Mouse (Mus musculus): ENCODE data around the gene Rab31.

Gene Rab31

DNA sequence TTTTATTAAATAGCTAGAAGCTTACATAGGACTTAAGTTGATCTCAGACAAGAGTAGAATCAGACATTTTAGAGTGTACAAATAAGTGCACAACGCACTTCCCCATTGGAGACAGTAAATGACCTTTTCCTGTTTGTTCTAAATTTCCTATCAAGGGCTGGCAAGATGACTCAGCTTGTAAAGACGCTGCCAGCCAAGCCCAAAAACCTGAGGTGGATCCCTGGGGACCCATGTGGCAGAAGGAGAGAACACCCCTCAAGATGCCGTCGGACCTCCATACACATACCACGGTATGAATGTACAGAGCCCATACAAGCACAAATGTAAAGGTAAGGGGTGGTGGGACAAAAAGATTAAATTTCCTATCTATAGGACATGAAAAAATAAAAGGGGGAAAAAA is 35.4 kb downstream of the Rab31 start:
- no peak for DNase-seq

DNA sequence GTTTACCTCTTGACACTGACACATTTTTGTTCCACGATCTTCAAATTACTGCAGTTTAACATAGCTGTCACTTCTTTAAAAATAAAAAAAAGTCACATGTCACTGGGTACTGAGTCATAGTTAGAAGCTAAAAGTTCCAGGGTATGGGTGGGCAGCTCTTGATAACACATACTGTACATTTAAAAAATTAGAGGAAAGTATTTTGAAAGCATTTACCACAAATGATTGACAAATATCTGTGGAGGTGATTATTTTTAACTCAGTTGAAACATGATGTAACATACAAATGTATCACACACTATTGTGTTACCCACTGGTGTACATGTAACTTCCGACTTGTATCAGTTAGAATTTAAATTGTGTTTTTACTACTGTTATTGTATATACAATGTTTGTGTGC is 37.5 kb downstream of the Rab31 start:
- no peak for DNase-seq

DNA sequence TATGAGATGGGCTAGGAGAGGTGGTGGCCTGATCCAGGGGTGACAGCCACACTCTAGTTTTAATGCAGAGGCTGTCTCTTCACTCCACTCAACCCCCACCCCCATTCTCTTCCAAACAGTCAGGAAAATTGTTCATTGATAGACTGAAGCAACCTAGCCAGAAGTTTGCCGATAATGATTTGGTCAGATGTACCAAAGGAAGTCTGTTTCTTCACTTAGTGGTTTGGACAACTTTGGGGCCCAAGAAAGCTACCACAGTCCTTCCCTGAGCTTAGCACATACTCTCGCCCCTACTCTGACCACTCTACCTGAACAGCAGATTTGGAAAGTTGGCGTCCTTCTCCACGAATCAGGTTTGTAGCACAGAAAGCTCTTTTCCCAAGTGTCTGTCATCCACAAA is 39.9 kb downstream of the Rab31 start:
- DNase-seq, result no peak

DNA sequence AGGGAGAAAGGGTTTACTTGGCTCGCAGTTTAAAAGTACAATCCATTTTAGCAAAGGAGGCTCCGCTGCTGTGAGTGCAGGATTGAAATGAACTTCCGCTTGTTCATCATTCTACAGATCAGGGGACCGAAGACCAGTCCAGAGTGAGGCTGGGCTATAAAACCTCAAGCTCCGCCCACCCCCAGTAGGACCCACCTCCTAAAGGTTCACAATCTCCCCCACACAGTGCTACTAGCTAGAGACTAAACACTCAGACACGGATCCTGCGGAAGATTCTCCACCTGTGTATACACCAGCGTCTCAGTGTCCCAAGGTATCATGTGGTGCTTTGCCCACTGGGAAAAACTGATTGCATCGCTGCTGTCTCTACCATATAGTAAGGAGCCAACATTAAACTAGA is 40.8 kb downstream of the Rab31 start:
- DNase-seq, result no peak

DNA sequence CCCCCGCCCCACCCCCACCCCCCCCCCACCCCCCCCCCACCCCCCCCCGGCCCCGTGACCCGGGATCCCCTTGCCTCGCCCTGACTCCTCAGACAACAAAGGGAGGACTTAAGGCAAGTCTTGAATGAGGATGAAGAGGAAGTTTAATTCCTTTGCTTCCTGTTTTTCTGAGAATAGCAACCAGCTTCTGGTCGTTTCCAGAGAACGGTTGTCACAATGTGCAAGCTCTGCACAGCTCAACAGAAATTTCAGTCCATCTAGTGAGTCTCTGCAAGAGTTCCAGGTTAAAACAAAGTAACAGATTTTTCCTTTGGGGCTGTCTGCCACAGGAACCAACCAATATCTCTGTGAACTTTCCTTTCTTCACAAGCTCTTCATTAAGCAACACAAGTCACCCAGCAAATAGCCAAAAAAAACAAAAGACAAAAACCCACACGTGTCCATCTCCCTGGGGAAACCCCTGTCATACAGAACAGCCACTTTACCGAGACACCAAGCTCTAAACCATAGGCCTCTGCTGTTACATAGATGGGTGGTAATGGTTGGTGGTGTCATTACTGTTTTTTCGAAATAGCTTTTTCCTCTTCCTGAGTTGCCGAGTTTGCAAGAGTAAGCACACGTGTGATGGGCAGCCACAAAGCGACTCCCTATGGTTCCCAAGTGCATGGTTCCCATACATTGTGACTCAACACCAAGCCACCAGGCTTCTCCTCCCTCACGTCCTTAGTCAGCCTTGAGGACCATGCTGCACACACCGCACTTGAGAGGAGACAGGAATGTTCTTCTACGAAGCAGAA is 42.4 kb downstream of the Rab31 start:
- DNase-seq, result no peak

DNA sequence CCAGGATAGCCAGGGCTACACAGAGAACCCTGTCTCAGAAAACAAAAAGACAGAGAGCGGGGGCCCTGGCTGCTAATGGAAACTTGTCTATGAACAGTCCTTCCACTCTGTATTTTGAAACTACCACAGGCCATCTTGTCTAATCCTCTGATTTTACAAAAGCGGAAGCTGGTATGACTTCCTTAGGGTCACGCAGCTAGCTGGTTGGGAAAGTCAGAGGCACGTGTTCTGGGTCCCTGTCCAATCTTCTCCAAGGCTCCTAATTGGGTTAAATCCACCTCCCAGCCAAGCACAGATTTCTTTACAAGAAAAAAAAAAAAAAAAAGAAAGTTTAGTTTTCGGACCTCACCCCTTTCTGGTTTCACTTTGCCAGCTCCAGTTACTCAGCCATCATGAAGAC is 45.8 kb downstream of the Rab31 start:
- no peak for DNase-seq

DNA sequence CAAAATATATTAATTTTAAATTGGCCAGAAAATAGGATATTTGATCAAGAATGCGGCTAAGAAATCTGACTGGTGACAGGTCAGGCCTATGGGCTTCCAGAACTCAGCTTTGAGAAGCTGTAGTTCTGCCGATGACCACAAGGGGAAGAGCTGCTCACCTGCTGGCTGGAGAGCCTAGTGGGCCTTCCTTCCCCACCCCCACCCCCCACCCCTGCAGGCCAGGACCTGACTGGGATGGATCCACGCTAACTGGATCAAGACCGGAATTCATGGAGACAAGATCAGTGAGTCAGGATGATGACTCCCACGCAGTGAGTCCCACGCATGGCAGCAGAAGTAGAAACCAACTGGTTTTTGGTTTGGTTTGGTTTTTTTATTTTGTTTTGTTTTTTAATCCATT is 46.3 kb downstream of the Rab31 start:
- DNase-seq, result no peak

DNA sequence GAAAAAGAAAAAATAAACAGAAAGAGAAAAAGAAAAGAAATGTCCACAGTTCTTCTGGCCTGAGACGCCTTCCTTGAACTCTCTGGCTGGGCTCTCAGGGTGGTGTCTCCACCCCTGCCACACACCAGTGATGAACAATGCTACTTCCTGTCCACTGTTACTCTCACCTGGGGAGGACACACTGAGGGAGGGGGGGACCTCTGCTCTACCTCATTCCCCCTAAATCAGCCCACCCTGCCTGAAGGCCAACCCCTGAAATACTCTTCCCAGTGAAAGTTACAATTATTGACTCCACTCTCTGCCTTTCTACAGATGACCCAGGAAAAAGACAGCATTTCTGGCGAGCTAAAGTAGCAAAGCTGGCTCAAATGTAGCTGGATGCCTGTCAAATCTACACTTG is 46.7 kb downstream of the Rab31 start:
- no peak for DNase-seq

DNA sequence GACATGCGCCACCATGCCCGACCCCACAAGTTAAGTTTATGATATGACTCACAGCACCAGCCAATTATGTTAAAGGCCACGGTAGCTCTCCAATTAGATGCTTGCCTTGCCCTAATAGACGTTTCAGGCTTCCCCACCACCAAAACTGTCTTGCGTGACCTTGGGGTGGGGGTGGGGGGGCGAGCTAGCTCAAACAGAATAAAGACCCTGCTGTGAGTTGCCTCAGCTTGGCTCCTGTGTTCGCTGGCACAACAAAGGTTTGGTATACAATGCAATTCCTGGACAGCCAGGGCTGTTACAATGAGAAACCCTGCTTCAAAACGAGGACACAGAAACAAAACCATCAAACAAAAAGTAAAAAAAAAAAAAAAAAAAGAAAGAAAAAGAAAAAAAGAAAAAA is 47.2 kb downstream of the Rab31 start:
- DNase-seq, result no peak

DNA sequence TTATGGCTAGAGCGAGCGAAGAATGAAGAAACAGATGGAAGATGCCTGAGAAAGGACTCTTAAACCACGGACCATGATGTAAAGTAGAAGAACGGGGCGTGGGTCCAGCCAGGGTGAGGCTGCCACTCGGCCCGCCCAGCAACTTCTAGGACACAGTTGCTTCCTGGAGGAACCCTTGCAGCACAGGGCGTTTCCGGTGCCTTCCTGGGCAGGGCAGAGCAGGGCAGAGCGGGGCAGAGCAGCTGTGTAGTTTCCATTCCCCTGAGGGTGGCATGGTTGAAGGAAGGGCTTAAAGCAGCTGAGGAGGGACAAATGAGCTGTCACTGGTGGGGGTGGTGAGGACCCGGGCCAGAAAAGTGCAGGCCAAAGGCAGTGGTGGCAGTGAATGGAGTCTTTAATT is 48.3 kb downstream of the Rab31 start:
- no peak for DNase-seq

DNA sequence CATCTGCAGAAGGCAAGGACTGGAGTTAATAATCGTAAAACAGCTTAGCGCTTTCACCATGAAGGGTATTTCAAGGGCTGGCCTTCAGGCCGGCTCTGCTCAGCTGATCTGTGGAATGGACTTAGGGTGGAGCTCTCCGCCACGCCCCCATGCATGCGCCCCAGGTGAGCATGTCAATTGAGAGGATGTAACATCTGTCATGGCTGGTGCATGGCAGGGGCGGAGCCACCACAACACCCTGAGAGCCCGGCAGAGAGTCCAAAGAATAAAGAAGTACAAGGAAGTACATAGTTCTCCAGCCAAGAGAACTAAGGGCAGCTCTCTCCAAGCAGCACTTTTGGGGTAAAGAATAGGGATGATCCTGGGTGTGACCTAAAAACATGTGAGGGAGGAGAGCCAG is 48.9 kb downstream of the Rab31 start:
- no peak for DNase-seq

DNA sequence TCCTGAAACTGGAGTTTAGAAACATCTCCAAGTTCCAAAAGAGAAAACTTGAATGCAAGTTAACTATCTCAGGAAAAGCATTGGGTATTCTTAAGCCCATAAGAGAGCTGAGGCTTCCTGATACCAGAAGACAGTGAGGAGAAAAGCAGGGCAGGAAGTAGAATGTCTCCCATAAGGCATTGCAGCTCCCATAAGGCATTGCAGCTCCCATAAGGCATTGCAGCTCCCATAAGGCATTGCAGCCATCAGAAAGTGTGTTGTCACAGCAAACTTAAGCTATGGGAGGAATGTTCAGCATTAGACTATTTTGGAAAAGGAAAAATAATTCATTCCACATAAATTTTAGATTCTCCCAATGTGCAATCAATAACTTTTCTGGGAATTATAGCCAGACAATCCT is 51.2 kb downstream of the Rab31 start:
- no peak for DNase-seq

DNA sequence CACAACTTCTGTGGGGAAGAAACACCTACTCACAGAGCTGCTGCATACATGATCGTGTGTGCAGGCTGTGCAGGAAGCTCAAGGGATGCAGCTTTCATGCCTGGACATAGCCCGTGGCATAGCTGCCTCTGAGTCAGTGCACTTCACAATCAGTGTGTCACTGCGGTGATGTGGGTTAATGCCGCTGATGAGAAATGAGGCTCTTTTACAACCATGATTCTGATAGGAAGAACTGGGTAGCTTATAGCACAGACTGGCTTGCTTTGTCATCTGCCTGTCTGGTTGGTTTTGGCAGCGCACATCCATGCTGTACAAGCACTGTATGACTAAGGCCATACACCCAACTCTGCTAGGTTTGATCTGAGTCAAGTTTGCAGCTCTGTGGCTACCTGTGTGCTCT is 52.7 kb downstream of the Rab31 start:
- DNase-seq, result no peak

DNA sequence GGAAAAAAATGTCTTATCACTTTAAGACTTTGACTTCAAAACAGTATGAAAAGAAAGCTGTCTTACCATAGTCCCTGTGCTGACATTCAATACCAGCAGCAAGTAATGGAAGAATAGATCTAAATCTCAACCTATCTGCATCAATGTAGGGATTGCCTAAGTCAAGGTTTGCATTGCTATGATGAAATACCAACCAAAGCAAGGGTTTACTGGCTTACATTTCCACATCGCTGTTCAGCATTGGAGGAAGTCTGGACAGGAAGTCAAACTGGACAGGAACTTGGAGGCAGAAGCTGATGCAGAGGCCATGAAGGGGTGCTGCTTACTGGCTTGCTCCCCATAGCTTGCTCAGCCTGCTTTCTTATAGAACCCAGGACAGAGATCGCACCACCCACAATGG is 54.0 kb downstream of the Rab31 start:
- DNase-seq, result no peak

DNA sequence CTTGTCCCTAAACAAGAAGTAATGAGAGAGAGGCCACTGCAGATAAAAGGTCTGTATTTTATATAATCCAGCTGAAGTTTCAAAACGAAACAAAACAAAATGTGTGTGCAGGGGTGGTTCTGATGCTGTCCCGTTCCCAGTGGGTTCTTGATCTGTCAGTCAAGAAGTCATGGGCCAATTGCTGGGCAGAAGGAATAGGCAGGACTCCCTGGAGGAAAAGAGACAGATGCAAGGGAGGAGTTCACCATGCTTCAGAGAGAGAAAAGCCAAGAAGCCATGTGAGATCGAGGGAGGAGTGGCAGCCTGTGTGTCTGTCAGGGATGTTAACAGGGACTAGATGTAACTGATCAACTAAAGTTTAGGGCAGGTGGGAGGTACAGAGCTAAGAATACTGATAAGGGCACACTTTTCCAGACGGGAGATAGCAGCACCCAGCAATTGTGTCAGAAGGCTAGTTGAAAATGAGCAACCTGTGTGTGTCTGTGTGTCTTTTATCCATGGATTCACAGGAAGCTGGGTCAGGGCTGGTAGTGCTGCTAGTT is 54.8 kb downstream of the Rab31 start:
- DNase-seq, result no peak

DNA sequence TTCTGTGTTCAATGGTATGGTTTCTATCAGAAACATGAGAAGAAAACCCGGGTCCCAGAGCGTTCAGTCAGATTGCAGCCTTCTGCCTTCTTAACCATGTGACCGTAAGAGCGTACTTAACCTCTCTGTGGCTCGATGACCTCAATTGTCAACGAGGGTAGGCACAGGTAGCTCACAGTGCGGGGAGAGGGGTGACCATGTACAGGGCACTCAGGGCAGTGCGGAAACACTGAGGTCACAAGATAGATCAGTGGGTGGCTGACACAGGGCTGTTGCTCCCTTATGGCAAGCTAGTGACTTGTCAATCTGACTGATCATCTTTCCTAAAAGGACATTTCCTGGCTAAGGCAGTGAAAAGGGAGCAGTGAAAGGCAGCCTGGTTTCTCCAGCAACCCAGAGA is 58.5 kb downstream of the Rab31 start:
- DNase-seq, result no peak

DNA sequence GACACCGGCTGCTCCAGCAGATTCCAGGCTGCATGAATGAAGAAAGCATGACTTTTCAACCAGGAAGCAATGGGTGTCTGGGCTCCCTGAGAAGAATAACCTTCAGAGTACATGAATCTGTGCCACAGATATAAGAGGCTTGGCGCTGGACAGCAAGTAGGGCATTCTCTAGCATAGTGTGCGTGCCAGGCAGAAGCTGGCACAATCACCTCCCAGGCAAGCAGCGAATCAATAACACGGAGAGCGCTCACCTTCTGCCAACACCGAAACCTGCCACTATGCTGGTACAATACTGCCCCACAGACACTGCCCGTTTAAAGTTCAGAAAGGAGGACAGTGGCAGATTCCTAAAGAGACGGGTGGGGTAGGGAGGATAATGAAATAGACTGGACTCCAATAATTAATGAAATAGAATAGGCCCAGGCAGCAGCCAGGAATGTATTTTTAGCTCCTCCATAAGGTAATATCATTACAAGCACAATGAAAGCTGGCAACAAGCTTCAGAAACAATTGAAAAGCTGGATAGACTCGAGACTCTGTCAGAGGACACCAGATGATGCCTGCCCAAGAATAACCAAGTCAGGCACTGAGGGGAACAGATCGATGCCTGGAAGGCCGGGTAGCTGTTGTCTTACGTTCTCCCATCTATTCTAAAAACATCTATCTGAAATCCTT is 59.6 kb downstream of the Rab31 start:
- DNase-seq, result no peak

DNA sequence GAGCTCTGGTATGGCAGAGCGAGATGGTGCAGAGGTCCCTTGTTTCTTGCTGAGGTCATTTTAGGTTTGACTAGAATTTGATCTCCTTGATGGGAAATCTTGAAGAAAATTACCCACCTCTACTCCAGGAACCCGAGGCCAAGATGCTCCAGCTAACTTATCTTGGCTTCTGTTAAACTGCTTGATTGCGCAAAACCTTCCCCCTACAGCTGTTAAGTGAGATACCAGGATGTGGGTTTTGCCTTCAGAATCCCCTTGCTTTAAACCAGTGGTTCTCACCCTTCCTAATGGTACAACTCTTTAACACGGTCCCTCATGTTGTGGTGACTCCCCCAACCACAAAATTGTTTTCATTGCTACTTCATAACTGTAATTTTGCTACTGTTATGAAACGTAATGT is 60.8 kb downstream of the Rab31 start:
- no peak for DNase-seq

DNA sequence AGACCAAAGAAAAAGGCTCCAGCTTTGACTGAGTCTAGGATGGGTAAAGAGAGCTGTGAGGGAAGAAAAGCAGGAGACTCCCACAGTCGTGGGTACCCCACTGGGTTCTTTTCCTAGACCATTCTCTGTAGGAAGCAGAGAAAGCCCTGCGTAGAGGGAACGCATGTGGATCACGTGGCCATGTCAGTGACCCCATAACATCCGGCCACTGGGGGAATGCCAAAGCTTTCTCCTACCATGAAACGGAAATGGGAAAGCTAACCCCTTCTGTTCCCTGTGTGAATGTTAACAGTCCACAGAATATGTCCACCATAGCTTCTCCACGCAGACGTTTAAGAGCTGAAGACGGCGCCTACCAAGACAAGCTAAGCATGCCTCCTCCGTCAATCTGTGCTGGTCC is 62.0 kb downstream of the Rab31 start:
- DNase-seq, result no peak

DNA sequence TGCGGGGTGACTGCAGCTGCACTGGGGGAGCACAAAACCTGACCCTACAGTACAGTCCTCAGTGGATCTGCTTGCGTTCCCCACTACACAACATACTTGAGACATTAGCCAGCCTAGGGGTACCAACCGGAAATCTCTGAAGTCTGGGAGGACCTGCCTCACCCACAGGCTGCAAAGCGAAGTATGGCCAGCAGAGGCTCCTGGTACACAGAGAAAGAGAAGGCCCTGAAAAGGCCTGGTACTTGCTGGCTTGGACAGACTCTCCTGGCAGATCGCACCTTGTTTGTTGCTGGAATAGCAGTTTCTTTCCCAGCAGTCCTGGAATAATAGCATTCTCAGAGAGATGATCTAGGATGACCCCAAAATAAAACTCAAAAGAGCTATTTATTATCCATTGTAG is 66.3 kb downstream of the Rab31 start:
- DNase-seq, result peak; percentile 62

DNA sequence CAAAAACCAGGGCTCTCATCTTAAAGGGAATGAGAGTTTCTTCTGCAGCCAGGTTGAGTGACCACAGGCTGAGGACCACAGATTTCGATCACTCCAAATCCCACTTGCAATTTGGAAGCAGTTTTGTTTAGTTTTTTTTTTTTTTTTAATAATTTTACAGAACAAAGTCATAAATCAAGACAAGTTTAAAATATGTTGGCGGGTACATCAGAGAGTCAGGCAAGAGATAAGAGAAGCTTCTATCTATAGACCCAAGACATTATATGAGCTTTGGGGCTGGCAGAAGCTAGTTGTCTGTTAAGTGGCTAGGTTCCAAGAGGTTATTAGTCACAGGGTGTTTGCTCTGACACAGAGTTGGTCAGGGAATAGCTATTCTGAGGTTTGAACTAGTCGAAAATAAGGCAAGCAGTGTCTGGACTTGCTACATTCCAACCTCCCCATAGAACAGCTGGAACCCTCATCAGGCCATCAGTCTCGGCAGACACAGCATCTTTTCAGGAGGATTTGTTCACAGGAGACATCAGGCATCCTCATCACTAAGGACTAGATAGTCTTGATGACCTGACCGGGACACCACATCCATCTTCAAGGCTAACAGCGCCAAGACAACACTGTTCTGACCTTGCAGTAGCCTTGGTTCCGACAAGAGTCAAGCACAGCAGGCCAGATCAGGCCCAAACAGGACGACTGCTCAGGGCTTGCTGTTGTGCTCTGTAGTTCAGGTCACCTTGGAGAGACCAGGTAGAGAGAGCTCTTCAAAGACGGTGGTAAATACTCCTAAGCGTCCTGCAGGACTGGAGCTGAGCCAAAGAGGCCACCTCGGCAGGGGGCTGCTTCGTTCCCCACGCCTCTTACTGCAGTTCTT is 68.8 kb downstream of the Rab31 start:
- no peak for DNase-seq

DNA sequence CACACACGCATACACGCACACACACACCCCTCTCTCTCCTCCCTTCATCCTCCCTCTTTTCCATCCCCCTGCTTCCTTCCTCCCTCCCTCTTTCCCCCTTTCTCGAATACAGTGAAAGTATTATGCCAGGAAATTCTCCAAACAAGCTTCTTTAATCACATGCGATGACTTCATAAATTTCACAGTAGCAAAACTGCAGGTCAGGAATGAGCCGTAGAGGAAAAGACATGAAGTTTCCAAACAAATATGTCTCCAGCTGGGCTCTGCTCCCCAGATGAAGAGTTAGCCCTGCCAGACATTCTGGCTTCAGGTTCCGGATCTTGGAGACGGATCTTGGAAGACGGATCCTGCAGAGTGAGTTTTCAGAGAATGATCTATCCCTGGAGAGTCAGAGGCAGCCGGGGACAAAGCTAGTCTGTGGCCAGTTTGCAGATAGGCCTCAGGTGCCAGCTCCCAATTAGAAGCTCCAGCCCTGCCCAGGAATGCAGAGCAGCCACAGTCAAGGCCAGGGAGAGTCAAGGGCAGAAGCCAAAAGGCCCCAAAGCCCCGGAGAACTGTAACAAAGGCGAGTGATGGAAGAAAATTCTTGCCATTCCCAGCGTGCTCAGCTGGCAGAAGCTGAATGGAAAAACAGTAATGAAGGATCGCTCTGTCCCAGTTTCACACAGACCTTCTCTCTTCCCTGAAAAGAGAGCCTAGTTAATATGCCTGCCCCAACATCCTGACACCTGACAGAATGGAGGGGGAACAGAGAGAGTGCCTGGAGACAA is 70.6 kb downstream of the Rab31 start:
- peak; percentile 51 for DNase-seq

DNA sequence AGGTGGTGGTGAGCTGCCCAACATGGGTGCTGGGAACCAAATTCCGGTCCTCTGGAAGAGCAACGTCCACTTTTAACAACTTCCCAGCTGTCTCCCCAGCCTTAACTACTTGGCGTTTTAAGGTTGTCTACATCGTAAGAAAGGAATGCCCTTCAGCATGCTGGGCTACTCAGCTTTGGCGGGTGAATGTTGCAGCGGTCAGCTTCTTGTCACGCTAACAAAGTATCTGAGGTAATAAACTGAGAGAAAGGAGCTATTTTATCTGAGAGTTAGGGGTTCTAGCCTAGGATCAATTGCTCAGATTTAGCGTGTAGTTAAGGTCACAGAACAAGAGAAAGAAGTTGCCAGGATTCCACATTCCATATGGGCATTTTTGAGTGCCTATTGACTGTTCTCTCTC is 71.2 kb downstream of the Rab31 start:
- no peak for DNase-seq
